Mouse (Mus musculus) neural tube, embryonic 11.5 days (tissue): ENCODE results near the gene Lrtm1. TPM values are rescaled to one million over a fixed set of nuclear protein-coding genes. Genes with fewer than 3 reads are reported as not detected.

Experiments
- ATAC-seq: fragments of 200-750 bp; cut with Nextera tagmentation; 2 replicates; pipeline ENCODE4 v1.8.0; 2017; ENCODE audit warnings: moderate number of reproducible peaks, mild to moderate bottlenecking, moderate TSS enrichment, moderate library complexity; ENCODE audit not compliant: insufficient read depth, low FRiP score, low TSS enrichment
- DNase-seq: peaks from one replicate; pipeline ENCODE4 v3.0.0-alpha.2; 2015; ENCODE audit warnings: low spot score
- H3K27ac ChIP-seq: fragments of 300-500 bp; sonication (generic); 2 replicates; pipeline ENCODE4 v1.5.1; 2014; ENCODE audit warnings: low read depth, mild to moderate bottlenecking, low read length
- H3K27me3 ChIP-seq: fragments of 300-500 bp; sonication (generic); 2 replicates; pipeline ENCODE4 v1.6.1; 2014; ENCODE audit warnings: mild to moderate bottlenecking, low read length, mixed read lengths; ENCODE audit not compliant: control insufficient read depth, insufficient read depth
- H3K36me3 ChIP-seq: fragments of 300-500 bp; sonication (generic); 2 replicates; pipeline ENCODE4 v1.6.1; 2014; ENCODE audit warnings: mild to moderate bottlenecking, low read length, moderate library complexity, mixed read lengths; ENCODE audit not compliant: control insufficient read depth, insufficient read depth
- H3K4me1 ChIP-seq: fragments of 300-500 bp; sonication (generic); 2 replicates; pipeline ENCODE4 v1.6.1; 2014; ENCODE audit warnings: low read length, mixed read lengths; ENCODE audit not compliant: control insufficient read depth, insufficient read depth
- H3K4me2 ChIP-seq: fragments of 300-500 bp; sonication (generic); 2 replicates; pipeline ENCODE4 v1.6.1; 2014; ENCODE audit warnings: low read depth, mild to moderate bottlenecking, moderate library complexity
- H3K4me3 ChIP-seq: fragments of 300-500 bp; sonication (generic); 2 replicates; pipeline ENCODE4 v1.5.1; 2014; ENCODE audit warnings: low read depth, low read length
- H3K9ac ChIP-seq: fragments of 300-500 bp; sonication (generic); 2 replicates; pipeline ENCODE4 v1.6.1; 2014; ENCODE audit warnings: mild to moderate bottlenecking, low read length
- H3K9me3 ChIP-seq: fragments of 300-500 bp; sonication (generic); 2 replicates; pipeline ENCODE4 v1.6.1; 2016; ENCODE audit warnings: low read length; ENCODE audit not compliant: control insufficient read depth
- WGBS: fragments of 180-500 bp; shearing (Covaris S2); extraction: QIAGEN DNeasy Blood & Tissue Kit; methylation state at CpG from one replicate; pipeline ENCODE4 v1.1.7; 2014; 5-methylcytosine and 5-hydroxymethylcytosine counted together
- polyA plus RNA-seq: library from polyadenylated mRNA; unstranded; fragments of >200 nt; fragmentation: Nextera tagmentation; extraction: Ambion mirVana; gene quantifications from 2 replicates; pipeline ENCODE4 v1.2.1, GENCODE M21; 2014

Lrtm1 gene
- polyA plus RNA-seq, 1 experiment from 2014 or later: 0.20 TPM

- H3K36me3 ChIP-seq: no peaks in the 10 kb centered on the region
- WGBS: 87% methylated on average over 1 of the region's 1 CpGs
- no peaks in the 10 kb centered on the region for H3K27me3 ChIP-seq
- H3K9me3 ChIP-seq: no peaks in the 10 kb centered on the region
- DNase-seq (no peak), ATAC-seq (no peak)
- no peak overlapping the region for H3K4me3 ChIP-seq
- H3K4me2 ChIP-seq: no peak overlapping the region
- 0 out of 2 replicates have a peak, but pooled peaks cover 5% of the 10 kb centered on the region for H3K4me1 ChIP-seq
- H3K27ac ChIP-seq: no peak overlapping the region
- no peak overlapping the region for H3K9ac ChIP-seq
These were observed 24.3 kb downstream of the Lrtm1 start for GRCm38 (mm10) chr14:29042355-29042754.

GRCm38 (mm10) chr14:29051951-29052835 lies 34.2 kb downstream of the Lrtm1 start:
- Histone ChIP-seq H3K4me1 (no peaks in the 10 kb centered on the region), H3K36me3 (no peaks in the 10 kb centered on the region), H3K4me3 (no peak overlapping the region), H3K9me3 (no peaks in the 10 kb centered on the region), H3K9ac (no peak overlapping the region), H3K4me2 (no peak overlapping the region), H3K27me3 (no peaks in the 10 kb centered on the region), H3K27ac (no peak overlapping the region)
- 53% methylated on average over 16 of the region's 16 CpGs for WGBS
- DNase-seq (no peak), ATAC-seq (no peak)

GRCm38 (mm10) chr14:29060679-29061078 lies 42.7 kb downstream of the Lrtm1 start:
- no peak overlapping the region for H3K4me3 ChIP-seq
- no peak for ATAC-seq
- H3K9ac ChIP-seq: no peak overlapping the region
- no peaks in the 10 kb centered on the region for H3K9me3 ChIP-seq
- H3K27ac ChIP-seq: no peak overlapping the region
- no peaks in the 10 kb centered on the region for H3K36me3 ChIP-seq
- no peak overlapping the region for H3K4me2 ChIP-seq
- H3K27me3 ChIP-seq: no peaks in the 10 kb centered on the region
- no peak for DNase-seq
- no peaks in the 10 kb centered on the region for H3K4me1 ChIP-seq

GRCm38 (mm10) chr14:29061491-29061890 lies 43.5 kb downstream of the Lrtm1 start:
- WGBS: 86% methylated on average over 1 of the region's 1 CpGs
- no peak for DNase-seq
- Histone ChIP-seq H3K27ac (no peak overlapping the region), H3K27me3 (no peaks in the 10 kb centered on the region), H3K9me3 (no peaks in the 10 kb centered on the region), H3K4me2 (no peak overlapping the region), H3K9ac (no peak overlapping the region), H3K36me3 (no peaks in the 10 kb centered on the region), H3K4me1 (no peaks in the 10 kb centered on the region), H3K4me3 (no peak overlapping the region)
- no peak for ATAC-seq

GRCm38 (mm10) chr14:29062676-29063075 lies 44.7 kb downstream of the Lrtm1 start:
- H3K4me2 ChIP-seq: no peak overlapping the region
- no peaks in the 10 kb centered on the region for H3K9me3 ChIP-seq
- no peak overlapping the region for H3K9ac ChIP-seq
- no peak overlapping the region for H3K4me3 ChIP-seq
- H3K27me3 ChIP-seq: no peaks in the 10 kb centered on the region
- DNase-seq: no peak
- no peak overlapping the region for H3K27ac ChIP-seq
- no peaks in the 10 kb centered on the region for H3K36me3 ChIP-seq
- 84% methylated on average over 2 of the region's 2 CpGs for WGBS
- ATAC-seq: no peak
- no peaks in the 10 kb centered on the region for H3K4me1 ChIP-seq

GRCm38 (mm10) chr14:29073747-29074146 lies 55.7 kb downstream of the Lrtm1 start:
- H3K36me3 ChIP-seq: no peaks in the 10 kb centered on the region
- H3K4me3 ChIP-seq: no peak overlapping the region
- peak; percentile 20 for DNase-seq
- WGBS: 86% methylated on average over 4 of the region's 4 CpGs
- H3K9ac ChIP-seq: no peak overlapping the region
- H3K9me3 ChIP-seq: no peaks in the 10 kb centered on the region
- no peaks in the 10 kb centered on the region for H3K27me3 ChIP-seq
- ATAC-seq: no peak
- no peak overlapping the region for H3K4me2 ChIP-seq
- no peak overlapping the region for H3K27ac ChIP-seq
- H3K4me1 ChIP-seq: no peaks in the 10 kb centered on the region

GRCm38 (mm10) chr14:29077418-29077817 lies 59.4 kb downstream of the Lrtm1 start:
- Histone ChIP-seq H3K36me3 (no peaks in the 10 kb centered on the region), H3K27me3 (no peaks in the 10 kb centered on the region), H3K4me3 (no peak overlapping the region), H3K4me2 (no peak overlapping the region), H3K4me1 (no peaks in the 10 kb centered on the region), H3K9me3 (no peaks in the 10 kb centered on the region), H3K9ac (no peak overlapping the region), H3K27ac (no peak overlapping the region)
- no peak for DNase-seq
- ATAC-seq: no peak
- WGBS: 81% methylated on average over 3 of the region's 3 CpGs

GRCm38 (mm10) chr14:29080228-29080627 lies 62.2 kb downstream of the Lrtm1 start:
- DNase-seq (no peak), ATAC-seq (no peak)
- Histone ChIP-seq H3K27ac (no peak overlapping the region), H3K4me3 (no peak overlapping the region), H3K9me3 (no peaks in the 10 kb centered on the region), H3K4me1 (no peaks in the 10 kb centered on the region), H3K9ac (no peak overlapping the region), H3K4me2 (no peak overlapping the region), H3K36me3 (no peaks in the 10 kb centered on the region), H3K27me3 (no peaks in the 10 kb centered on the region)
- WGBS: 74% methylated on average over 4 of the region's 4 CpGs

GRCm38 (mm10) chr14:29080630-29081029 lies 62.6 kb downstream of the Lrtm1 start:
- no peaks in the 10 kb centered on the region for H3K4me1 ChIP-seq
- ATAC-seq (no peak), DNase-seq (no peak)
- H3K4me2 ChIP-seq: no peak overlapping the region
- H3K27me3 ChIP-seq: no peaks in the 10 kb centered on the region
- H3K36me3 ChIP-seq: no peaks in the 10 kb centered on the region
- H3K27ac ChIP-seq: no peak overlapping the region
- no peaks in the 10 kb centered on the region for H3K9me3 ChIP-seq
- no peak overlapping the region for H3K9ac ChIP-seq
- no peak overlapping the region for H3K4me3 ChIP-seq
- WGBS: 83% methylated on average over 4 of the region's 4 CpGs
